Mouse (Mus musculus): ENCODE measurements around the gene Plxna4. TPM values are rescaled to one million over a fixed set of nuclear protein-coding genes. Genes with fewer than 3 reads are reported as not detected.

The Plxna4 gene
- polyA plus RNA-seq, 1 experiment from 2014 or later, result 1.2 TPM

DNA sequence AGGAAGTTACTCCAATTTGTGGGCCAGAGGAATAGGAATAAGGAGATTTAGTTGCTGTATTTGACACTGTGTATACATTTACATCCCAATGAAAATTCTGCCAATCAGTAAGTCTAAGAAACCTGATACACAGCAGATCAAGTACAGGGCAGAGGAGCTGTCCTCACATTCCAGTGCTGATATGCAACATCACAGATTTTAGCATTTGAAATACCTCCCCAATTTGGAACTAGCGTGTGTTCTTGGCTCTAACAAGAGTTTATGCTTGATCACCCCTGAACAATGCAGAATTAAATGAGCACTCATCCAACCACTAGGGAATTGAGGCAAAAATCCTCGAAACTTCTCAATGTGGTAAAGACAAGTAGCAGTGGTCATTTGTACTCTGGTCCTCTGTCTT lies 307.3 kb downstream of the Plxna4 start:
- Histone ChIP-seq H3K4me1 (ENCODE audit: insufficient read depth, low read length) (no peaks in the 10 kb centered on the region), H3K36me3 (ENCODE audit: insufficient read depth, low read length) (no peaks in the 10 kb centered on the region), H3K4me2 (replicated peaks; ENCODE audit: low read depth, low read length) (no peak overlapping the region), H3K4me3 (ENCODE audit: low read length) (no peak overlapping the region), H3K27ac (ENCODE audit: low read length) (no peak overlapping the region), H3K9me3 (ENCODE audit: low read length) (no peaks in the 10 kb centered on the region), H3K27me3 (ENCODE audit: insufficient read depth, low read length) (no peaks in the 10 kb centered on the region), H3K9ac (replicated peaks; ENCODE audit: low read length) (no peak overlapping the region)
- 36% methylated on average over 2 of the region's 2 CpGs for WGBS
- ATAC-seq (ENCODE audit: low FRiP score, low TSS enrichment), result 0 out of 2 replicates have a peak, but pooled peaks have one; percentile 19

DNA sequence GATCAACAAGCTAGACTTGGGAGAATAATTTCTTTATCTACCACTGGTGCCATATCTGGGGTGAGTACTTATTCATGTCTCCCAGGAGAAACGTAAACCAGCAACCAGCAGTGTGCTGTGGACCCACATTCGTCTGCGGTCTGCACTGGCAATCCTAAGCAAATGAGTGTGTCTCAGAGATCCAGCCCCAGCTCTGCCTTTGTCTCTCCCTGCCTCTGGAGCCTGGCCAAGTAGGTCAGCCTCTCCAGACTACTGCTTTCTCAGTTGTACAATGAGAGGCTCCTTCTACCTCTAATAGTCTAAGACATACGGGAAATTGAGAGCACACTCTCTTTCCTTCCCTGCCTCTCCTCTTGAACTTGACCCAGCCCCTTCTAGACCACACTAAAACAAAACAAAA lies 316.5 kb downstream of the Plxna4 start:
- no peaks in the 10 kb centered on the region for H3K9me3 ChIP-seq (ENCODE audit: low read length)
- no peaks in the 10 kb centered on the region for H3K36me3 ChIP-seq (ENCODE audit: insufficient read depth, low read length)
- H3K4me2 ChIP-seq (replicated peaks; ENCODE audit: low read depth, low read length), result no peak overlapping the region
- WGBS, result 84% methylated on average over 4 of the region's 4 CpGs
- ATAC-seq (ENCODE audit: low FRiP score, low TSS enrichment), result no peak
- no peak overlapping the region for H3K4me3 ChIP-seq (ENCODE audit: low read length)
- no peaks in the 10 kb centered on the region for H3K4me1 ChIP-seq (ENCODE audit: insufficient read depth, low read length)
- H3K27ac ChIP-seq (ENCODE audit: low read length), result no peak overlapping the region
- no peaks in the 10 kb centered on the region for H3K27me3 ChIP-seq (ENCODE audit: insufficient read depth, low read length)
- H3K9ac ChIP-seq (replicated peaks; ENCODE audit: low read length), result no peak overlapping the region

DNA sequence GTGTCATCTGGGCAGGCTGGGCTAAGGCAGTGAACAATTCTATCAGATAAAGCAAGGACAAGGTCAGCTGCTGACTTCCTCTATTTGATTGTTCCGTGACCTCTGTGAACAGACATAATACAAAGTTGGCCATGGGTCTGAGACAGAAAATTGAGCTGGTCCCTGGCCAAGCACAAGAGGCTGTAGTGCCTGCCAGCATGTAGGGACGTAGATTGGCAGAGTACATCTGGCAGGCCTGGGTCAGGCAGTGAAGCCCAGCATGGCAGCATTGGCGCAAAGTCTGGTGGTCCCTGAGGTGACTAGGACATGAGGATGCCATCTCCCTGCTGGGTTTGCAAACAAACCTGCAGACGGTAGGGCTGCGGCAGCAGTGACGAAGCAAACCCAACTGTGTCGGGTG lies 321.9 kb downstream of the Plxna4 start:
- no peak for ATAC-seq (ENCODE audit: low FRiP score, low TSS enrichment)
- H3K36me3 ChIP-seq (ENCODE audit: insufficient read depth, low read length), result no peaks in the 10 kb centered on the region
- 88% methylated on average over 7 of the region's 7 CpGs for whole genome bisulfite sequencing

DNA sequence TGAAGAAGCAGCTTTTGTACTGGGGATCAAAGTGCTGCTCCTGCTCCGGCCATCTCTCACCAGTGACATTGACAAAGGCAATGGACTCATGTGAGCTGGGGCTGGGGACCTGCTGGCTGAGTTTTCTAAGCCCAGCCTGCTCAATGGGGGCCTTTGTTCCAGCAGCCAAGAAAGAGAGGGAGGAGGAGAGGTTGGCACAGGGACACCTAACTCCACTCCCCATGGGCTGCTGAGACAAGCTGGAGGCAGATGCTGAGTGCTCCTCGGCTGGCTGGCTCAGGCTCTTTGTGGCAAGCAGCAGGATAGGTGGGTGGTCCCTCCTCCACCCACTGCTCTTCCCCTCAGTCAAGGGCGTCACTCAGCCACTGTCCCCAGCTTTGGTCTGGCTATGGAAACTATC lies 326.7 kb downstream of the Plxna4 start:
- no peak for ATAC-seq (ENCODE audit: low FRiP score, low TSS enrichment)
- WGBS, result 33% methylated on average over 3 of the region's 3 CpGs
- no peaks in the 10 kb centered on the region for H3K27me3 ChIP-seq (ENCODE audit: insufficient read depth, low read length)

More for the DNA sequence above, 321.9 kb downstream of the Plxna4 start:
- Histone ChIP-seq H3K4me2 (replicated peaks; ENCODE audit: low read depth, low read length) (no peak overlapping the region), H3K9me3 (ENCODE audit: low read length) (no peaks in the 10 kb centered on the region), H3K27ac (ENCODE audit: low read length) (no peak overlapping the region), H3K4me1 (ENCODE audit: insufficient read depth, low read length) (no peaks in the 10 kb centered on the region), H3K9ac (replicated peaks; ENCODE audit: low read length) (no peak overlapping the region), H3K27me3 (ENCODE audit: insufficient read depth, low read length) (no peaks in the 10 kb centered on the region), H3K4me3 (ENCODE audit: low read length) (no peak overlapping the region)

DNA sequence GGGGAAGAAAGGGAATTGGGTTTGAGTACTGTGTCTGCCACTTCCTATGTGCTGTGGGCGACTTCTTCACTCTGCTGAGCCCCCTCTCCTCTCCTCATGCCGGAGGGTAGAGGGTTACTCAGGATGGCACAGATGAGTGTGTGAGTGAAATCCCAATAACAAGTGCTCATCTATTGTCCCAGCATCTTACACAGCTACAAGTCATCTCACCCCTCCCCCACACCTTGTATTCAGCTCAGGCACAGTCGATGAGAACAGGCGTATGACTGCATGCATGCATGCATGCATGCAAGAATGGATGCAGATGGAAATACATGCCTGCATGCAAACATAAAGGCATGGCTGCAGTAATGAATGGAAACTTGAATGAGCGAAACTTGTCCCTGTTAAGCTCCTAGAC lies 327.7 kb downstream of the Plxna4 start:
- Histone ChIP-seq H3K4me1 (ENCODE audit: insufficient read depth, low read length) (no peaks in the 10 kb centered on the region), H3K27ac (ENCODE audit: low read length) (no peak overlapping the region), H3K4me3 (ENCODE audit: low read length) (no peak overlapping the region), H3K9ac (replicated peaks; ENCODE audit: low read length) (no peak overlapping the region), H3K27me3 (ENCODE audit: insufficient read depth, low read length) (no peaks in the 10 kb centered on the region), H3K36me3 (ENCODE audit: insufficient read depth, low read length) (no peaks in the 10 kb centered on the region), H3K9me3 (ENCODE audit: low read length) (no peaks in the 10 kb centered on the region), H3K4me2 (replicated peaks; ENCODE audit: low read depth, low read length) (no peak overlapping the region)
- no peak for ATAC-seq (ENCODE audit: low FRiP score, low TSS enrichment)
- 84% methylated on average over 5 of the region's 5 CpGs for WGBS

More for the DNA sequence above, 326.7 kb downstream of the Plxna4 start:
- Histone ChIP-seq H3K4me3 (ENCODE audit: low read length) (no peak overlapping the region), H3K27ac (ENCODE audit: low read length) (no peak overlapping the region), H3K36me3 (ENCODE audit: insufficient read depth, low read length) (no peaks in the 10 kb centered on the region), H3K4me2 (replicated peaks; ENCODE audit: low read depth, low read length) (no peak overlapping the region), H3K9me3 (ENCODE audit: low read length) (no peaks in the 10 kb centered on the region), H3K9ac (replicated peaks; ENCODE audit: low read length) (no peak overlapping the region), H3K4me1 (ENCODE audit: insufficient read depth, low read length) (no peaks in the 10 kb centered on the region)

DNA sequence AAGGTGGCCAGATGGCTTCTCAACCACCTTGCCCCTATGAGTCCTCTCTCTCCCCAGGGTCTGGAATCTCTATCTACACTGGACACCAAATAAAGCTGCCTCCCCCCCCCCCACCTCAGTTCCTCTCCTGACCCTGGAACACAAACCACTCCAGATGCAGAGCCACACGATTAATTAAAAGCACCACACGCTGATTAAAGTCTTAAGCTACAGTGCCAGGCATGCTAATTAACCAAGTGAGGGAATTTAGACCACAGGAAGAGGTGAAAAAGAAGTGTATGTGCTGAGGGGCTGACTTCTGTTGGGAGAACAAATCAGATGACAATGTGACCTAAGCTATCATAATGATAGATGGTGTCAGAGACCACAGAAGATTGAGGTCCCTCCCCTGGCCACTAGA lies 332.8 kb downstream of the Plxna4 start:
- no peak overlapping the region for H3K4me2 ChIP-seq (replicated peaks; ENCODE audit: low read depth, low read length)
- H3K36me3 ChIP-seq (ENCODE audit: insufficient read depth, low read length), result no peaks in the 10 kb centered on the region
- no peak overlapping the region for H3K27ac ChIP-seq (ENCODE audit: low read length)
- H3K9ac ChIP-seq (replicated peaks; ENCODE audit: low read length), result no peak overlapping the region
- no peak overlapping the region for H3K4me3 ChIP-seq (ENCODE audit: low read length)
- 0 out of 2 replicates have a peak, but pooled peaks cover 2% of the 10 kb centered on the region for H3K4me1 ChIP-seq (ENCODE audit: insufficient read depth, low read length)
- ATAC-seq (ENCODE audit: low FRiP score, low TSS enrichment), result no peak
- H3K27me3 ChIP-seq (ENCODE audit: insufficient read depth, low read length), result no peaks in the 10 kb centered on the region
- 52% methylated on average over 2 of the region's 2 CpGs for WGBS
- no peaks in the 10 kb centered on the region for H3K9me3 ChIP-seq (ENCODE audit: low read length)

DNA sequence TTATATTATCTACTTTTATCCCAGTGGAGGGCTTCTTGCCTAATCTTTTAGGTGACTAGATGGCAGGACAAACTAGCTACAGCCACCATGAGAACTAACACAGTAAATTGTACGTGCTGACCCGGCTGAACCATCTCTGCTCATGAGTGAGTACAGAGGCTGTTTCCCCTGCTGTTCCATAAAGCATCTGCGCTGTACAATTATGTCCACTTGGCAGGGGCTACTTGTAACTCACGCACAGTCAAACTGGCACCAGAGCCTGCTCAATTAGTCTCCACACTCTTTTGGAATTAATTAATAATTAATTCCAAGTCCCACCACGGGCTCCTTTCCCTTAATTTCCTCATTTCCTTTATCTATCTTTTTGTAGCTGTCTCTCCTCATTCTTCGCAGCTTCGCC lies 335.8 kb downstream of the Plxna4 start:
- H3K27me3 ChIP-seq (ENCODE audit: insufficient read depth, low read length), result no peaks in the 10 kb centered on the region
- no peak overlapping the region for H3K4me3 ChIP-seq (ENCODE audit: low read length)
- ATAC-seq (ENCODE audit: low FRiP score, low TSS enrichment), result no peak
- H3K27ac ChIP-seq (ENCODE audit: low read length), result no peak overlapping the region
- no peaks in the 10 kb centered on the region for H3K36me3 ChIP-seq (ENCODE audit: insufficient read depth, low read length)
- no peak overlapping the region for H3K9ac ChIP-seq (replicated peaks; ENCODE audit: low read length)
- WGBS, result 72% methylated on average over 7 of the region's 7 CpGs
- H3K9me3 ChIP-seq (ENCODE audit: low read length), result no peaks in the 10 kb centered on the region
- no peak overlapping the region for H3K4me2 ChIP-seq (replicated peaks; ENCODE audit: low read depth, low read length)
- 0 out of 2 replicates have a peak, but pooled peaks cover 2% of the 10 kb centered on the region for H3K4me1 ChIP-seq (ENCODE audit: insufficient read depth, low read length)

DNA sequence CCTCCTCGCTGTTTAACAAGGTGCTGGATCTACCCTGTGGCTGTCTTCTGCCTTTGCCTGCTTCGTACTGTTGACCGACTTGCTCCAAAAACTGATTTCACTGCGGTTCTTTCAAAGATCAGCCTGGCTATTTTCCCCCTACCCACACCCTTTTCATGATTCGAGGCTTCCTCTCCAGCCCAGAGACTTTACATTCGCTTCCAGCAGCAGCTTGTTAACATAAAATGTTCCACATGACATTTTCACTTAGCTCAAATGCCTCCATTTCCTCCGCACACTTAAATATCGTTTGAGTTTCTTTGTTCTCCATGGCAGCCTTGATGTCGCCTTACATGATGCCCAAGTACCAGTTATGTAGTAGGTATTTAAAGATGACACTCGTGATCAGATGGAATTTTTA lies 336.3 kb downstream of the Plxna4 start:
- H3K27me3 ChIP-seq (ENCODE audit: insufficient read depth, low read length), result no peaks in the 10 kb centered on the region
- H3K4me2 ChIP-seq (replicated peaks; ENCODE audit: low read depth, low read length), result no peak overlapping the region
- 0 out of 2 replicates have a peak, but pooled peaks cover 2% of the 10 kb centered on the region for H3K4me1 ChIP-seq (ENCODE audit: insufficient read depth, low read length)
- no peaks in the 10 kb centered on the region for H3K36me3 ChIP-seq (ENCODE audit: insufficient read depth, low read length)
- 79% methylated on average over 10 of the region's 10 CpGs for WGBS
- ATAC-seq (ENCODE audit: low FRiP score, low TSS enrichment), result no peak
- H3K27ac ChIP-seq (ENCODE audit: low read length), result no peak overlapping the region
- H3K9me3 ChIP-seq (ENCODE audit: low read length), result no peaks in the 10 kb centered on the region
- H3K4me3 ChIP-seq (ENCODE audit: low read length), result no peak overlapping the region
- H3K9ac ChIP-seq (replicated peaks; ENCODE audit: low read length), result no peak overlapping the region

DNA sequence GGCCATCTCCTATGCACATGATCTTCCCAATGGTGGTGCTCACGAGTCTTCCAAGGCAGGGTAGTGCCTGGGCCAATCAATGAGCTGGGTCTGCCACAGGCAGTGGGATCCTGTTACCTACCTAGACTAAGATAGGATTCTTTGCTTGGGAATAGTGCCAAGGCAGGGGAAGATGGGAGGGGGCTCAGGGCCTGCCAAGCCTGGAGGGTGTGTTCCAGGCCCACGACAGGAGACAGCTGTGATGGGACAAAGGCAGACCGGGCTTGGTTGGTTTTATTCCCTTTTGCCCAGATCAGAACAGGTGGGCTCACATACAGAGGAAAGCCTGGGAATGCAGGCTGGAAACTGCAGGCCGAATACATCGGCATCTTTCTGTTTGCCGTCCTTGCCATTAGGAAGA lies 342.0 kb downstream of the Plxna4 start:
- peak; percentile 24; the same call in 1 of the 2 replicates for ATAC-seq (ENCODE audit: low FRiP score, low TSS enrichment)
- 28% methylated on average over 6 of the region's 6 CpGs for WGBS

DNA sequence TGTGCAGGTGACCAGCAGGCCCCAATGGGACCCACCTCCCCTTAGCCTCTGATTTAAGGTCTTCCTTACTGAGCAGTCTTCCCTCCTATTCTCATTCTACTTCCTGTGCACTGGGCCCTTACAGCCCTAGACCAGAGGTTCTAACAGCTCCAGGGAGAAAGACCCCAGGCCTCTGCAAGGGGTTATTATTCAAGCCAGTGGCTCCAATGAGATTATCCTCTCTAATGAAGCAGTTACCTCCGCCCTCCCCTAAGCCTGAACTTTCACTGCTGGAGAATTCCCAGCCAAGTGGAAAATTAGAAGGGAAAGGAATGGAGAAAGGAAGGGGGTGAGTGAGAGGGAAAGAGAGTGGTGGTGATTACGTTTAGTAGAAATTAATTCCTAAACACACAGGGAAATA lies 345.0 kb downstream of the Plxna4 start:
- H3K4me2 ChIP-seq (replicated peaks; ENCODE audit: low read depth, low read length), result no peak overlapping the region
- H3K27ac ChIP-seq (ENCODE audit: low read length), result peak overlapping the region; percentile 63; the same call in 1 of the 2 replicates
- peak; percentile 86 for ATAC-seq (ENCODE audit: low FRiP score, low TSS enrichment)
- H3K27me3 ChIP-seq (ENCODE audit: insufficient read depth, low read length), result no peaks in the 10 kb centered on the region
- H3K36me3 ChIP-seq (ENCODE audit: insufficient read depth, low read length), result no peaks in the 10 kb centered on the region
- H3K4me3 ChIP-seq (ENCODE audit: low read length), result no peak overlapping the region
- H3K4me1 ChIP-seq (ENCODE audit: insufficient read depth, low read length), result peaks cover 4% of the 10 kb centered on the region
- H3K9ac ChIP-seq (replicated peaks; ENCODE audit: low read length), result no peak overlapping the region
- H3K9me3 ChIP-seq (ENCODE audit: low read length), result no peaks in the 10 kb centered on the region
- 44% methylated on average over 2 of the region's 2 CpGs for WGBS

More for the DNA sequence above, 342.0 kb downstream of the Plxna4 start:
- no peak overlapping the region for H3K4me3 ChIP-seq (ENCODE audit: low read length)
- no peaks in the 10 kb centered on the region for H3K9me3 ChIP-seq (ENCODE audit: low read length)
- H3K4me2 ChIP-seq (replicated peaks; ENCODE audit: low read depth, low read length), result no peak overlapping the region
- H3K36me3 ChIP-seq (ENCODE audit: insufficient read depth, low read length), result no peaks in the 10 kb centered on the region
- no peaks in the 10 kb centered on the region for H3K27me3 ChIP-seq (ENCODE audit: insufficient read depth, low read length)
- no peak overlapping the region for H3K9ac ChIP-seq (replicated peaks; ENCODE audit: low read length)
- no peak overlapping the region for H3K27ac ChIP-seq (ENCODE audit: low read length)
- H3K4me1 ChIP-seq (ENCODE audit: insufficient read depth, low read length), result peaks cover 4% of the 10 kb centered on the region
